Mouse (Mus musculus) macrophage (primary cell): Measurements from ENCODE around the gene Olfr877. TPM values are rescaled to one million over a fixed set of nuclear protein-coding genes. Genes with fewer than 3 reads are reported as not detected.

Source experiments
- polyA plus RNA-seq: library from polyadenylated mRNA; stranded (reverse); fragments of 250-400 nt; gene quantifications from 3 replicates; pipeline ENCODE4 v1.2.4, GENCODE M21; 2018; ENCODE audit warnings: inconsistent platforms

Olfr877 gene
- polyA plus RNA-seq, 1 experiment from 2014 or later = not detected

Other genes starting within 250 kb of the Olfr877 start
- gene Spa17, start 240.5 kb upstream of the Olfr877 start, polyA plus RNA-seq = 0.82 to 3.2 TPM (median 1.1 TPM) in 3 replicates
- gene Tbrg1, start 197.0 kb upstream of the Olfr877 start, polyA plus RNA-seq = 27.0 to 40.4 TPM (median 32.6 TPM) in 3 replicates
- gene Panx3, start 185.0 kb upstream of the Olfr877 start, polyA plus RNA-seq = not detected in 3 replicates
- gene Olfr160, start 138.0 kb upstream of the Olfr877 start, polyA plus RNA-seq = not detected in 3 replicates
- gene Olfr874, start 109.2 kb upstream of the Olfr877 start, polyA plus RNA-seq = not detected in 3 replicates
- not detected in 3 replicates for gene Olfr875, start 82.4 kb upstream of the Olfr877 start, polyA plus RNA-seq
- gene Olfr876, start 51.2 kb upstream of the Olfr877 start, polyA plus RNA-seq = not detected in 3 replicates
- gene Olfr145, start 42.5 kb downstream of the Olfr877 start, polyA plus RNA-seq = not detected in 3 replicates
- gene Olfr878, start 63.6 kb downstream of the Olfr877 start, polyA plus RNA-seq = not detected in 3 replicates
- gene Olfr881, start 137.6 kb downstream of the Olfr877 start, polyA plus RNA-seq = not detected in 3 replicates
- gene Olfr883, start 171.5 kb downstream of the Olfr877 start, polyA plus RNA-seq = not detected in 3 replicates
- not detected in 3 replicates for gene Olfr884, start 192.3 kb downstream of the Olfr877 start, polyA plus RNA-seq
- gene Olfr885, start 207.1 kb downstream of the Olfr877 start, polyA plus RNA-seq = not detected in 3 replicates
- not detected in 3 replicates for gene Olfr887, start 229.8 kb downstream of the Olfr877 start, polyA plus RNA-seq